Mouse (Mus musculus) layer of hippocampus, adult 8-10 months (tissue): Measurements from ENCODE around the gene Cavin1. TPM values are rescaled to one million over a fixed set of nuclear protein-coding genes. Genes with fewer than 3 reads are reported as not detected.
A peak's percentile ranks its signal among the peaks of the same experiment; 100 is the strongest.

Experiments used
- DNase-seq, 2 experiments: peaks; one replicate each; pipeline ENCODE4 v3.0.0; 2022; ENCODE audit warnings: low spot score in 2 of 2
- total RNA-seq, 4 experiments: library from RNA; stranded (reverse); gene quantifications; 2 replicates each; pipeline ENCODE4 v1.2.4; 2022

Cavin1 gene
- total RNA-seq, 4 experiments from 2014 or later: 15.4 to 22.1 (median 18.9) TPM

DNA sequence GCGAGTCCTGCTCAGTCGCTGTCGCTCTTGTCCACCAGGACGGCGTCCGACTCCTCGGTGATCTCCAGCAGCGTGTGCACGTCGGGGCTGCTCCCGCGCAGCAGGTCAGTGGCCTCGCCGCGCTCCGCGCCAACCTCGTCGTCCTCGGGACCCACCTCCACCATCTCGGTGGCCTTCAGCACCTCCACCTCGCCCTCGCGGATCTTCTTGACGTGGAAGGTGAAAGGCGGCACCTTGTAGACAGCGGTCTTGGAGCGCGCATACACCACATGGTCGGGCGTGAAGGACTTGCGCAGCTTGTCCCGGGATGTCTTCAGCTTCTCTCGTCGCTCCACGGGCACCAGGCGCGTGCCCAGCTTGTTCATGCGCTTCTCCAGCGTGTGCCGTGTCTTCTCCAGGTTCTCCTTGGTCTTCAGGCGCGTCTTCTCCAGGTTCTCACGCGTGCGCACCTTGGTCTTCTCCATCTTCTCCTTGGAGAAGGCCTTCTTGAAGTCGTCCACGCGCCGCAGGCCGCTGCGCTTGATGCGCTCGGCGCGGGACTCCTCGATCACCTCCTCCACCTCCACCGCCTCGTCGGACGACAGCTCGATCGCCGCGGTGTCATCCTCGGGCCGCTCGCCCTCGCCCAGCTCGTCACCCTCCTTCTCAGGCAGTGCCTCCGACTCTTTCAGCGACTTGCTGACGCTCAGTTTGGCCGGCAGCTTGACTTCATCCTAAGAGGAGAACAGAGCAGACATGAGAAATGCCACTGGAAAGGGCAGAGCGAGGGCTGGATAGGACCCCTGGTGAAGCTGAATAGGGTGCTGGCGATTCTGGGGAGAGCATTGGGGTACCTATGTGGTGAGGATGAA is 11.8 kb downstream of the Cavin1 start:
- DNase-seq: no peak

DNA sequence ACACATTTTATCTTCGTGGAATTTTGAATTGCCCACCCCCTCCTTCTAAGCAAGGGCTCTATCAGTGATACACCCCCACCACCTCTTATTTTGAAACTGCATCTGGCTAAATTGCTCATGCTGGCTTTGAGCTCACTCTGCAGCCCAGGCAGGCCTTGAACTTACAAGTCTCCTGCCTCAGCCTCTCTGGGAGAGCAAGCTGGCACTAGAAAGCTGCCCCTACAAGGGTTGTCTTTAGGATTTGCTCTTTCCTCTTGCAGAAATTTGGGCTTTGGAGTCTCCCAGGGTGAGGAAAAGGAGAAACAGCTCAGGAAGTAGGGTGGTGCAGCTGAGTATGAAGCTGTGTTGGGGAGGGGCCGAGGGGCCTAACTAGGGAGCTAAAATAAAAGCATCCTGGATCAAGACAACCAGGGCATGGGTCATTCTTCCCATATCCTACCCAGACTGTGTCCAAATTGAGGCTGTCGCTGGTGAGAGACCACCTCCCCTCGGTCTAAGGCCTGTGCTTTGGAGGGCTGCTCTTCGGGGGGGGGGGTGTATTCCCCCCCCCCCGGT is 12.7 kb downstream of the Cavin1 start:
- no peak for DNase-seq

DNA sequence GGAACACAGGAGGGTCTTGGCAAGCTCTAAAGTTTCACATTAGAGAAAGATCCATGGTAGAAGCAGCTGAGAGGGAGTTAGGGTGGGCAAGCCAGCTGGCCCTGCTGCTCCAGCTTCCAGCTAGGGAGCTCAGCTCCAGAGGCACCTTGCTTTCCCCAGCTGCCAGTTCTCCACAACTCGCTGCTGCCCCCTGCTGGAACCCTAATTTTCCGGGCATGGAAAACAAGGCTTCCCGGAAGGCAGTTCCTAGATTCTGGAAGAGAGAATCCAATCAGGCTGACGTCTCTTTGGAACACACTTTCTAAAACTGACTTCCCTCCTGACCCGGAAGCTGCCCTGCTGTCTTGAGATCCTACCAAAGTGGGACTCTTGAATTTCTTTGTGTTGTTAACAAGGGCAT is 13.4 kb downstream of the Cavin1 start:
- DNase-seq: peak; percentile 60 to 91

DNA sequence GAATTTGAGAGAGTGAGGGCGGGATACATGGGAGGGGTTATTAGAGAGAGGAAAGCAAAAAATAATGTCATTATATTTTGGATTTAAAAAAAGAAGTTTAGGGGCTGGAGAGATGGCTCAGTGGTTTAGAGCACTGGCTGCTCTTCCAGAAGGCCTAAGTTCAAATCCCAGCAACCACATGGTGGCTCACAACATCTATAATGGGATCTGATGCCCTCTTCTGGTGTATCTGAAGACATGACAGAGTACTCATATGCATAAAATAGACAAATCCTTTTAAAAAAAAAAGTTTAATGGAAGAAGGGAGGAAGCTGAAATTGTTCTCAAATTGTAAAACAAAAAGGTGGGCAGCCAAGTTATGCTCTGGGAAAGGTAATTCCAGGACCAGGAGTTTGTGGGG is 21.1 kb downstream of the Cavin1 start:
- no peak for DNase-seq

GRCm38 (mm10) chr11:100948317-100948716 is 22.4 kb downstream of the Cavin1 start:
- no peak for DNase-seq

GRCm38 (mm10) chr11:100947548-100947947 is 23.1 kb downstream of the Cavin1 start:
- no peak for DNase-seq

- DNase-seq: no peak
These were observed 23.8 kb downstream of the Cavin1 start for GRCm38 (mm10) chr11:100946862-100947261.

DNA sequence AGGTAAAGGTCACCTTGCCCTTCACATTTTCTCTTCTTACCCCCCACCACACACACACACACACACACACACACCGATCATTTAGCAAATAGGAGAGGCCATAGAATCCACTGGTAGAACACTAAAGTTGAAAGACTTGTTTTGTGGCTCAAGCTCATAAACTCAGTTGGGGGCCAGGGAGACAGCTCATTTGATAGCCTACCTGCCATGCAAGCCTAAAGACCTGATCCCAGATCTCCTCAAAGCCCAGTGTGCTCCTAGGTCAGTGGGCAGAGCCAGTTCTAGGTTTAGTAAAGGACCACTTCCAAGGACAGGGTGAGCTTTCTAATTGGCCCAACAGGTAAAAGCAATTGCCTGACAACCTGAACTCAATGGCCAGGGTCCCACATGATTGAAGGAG is 28.3 kb downstream of the Cavin1 start:
- DNase-seq: no peak

GRCm38 (mm10) chr11:100939512-100940151 is 31.1 kb downstream of the Cavin1 start, which contains the start of gene Stat3:
TSS of gene Stat3 (minus strand) at chr11:100939540.
- DNase-seq: peak; percentile 99 to 100

DNA sequence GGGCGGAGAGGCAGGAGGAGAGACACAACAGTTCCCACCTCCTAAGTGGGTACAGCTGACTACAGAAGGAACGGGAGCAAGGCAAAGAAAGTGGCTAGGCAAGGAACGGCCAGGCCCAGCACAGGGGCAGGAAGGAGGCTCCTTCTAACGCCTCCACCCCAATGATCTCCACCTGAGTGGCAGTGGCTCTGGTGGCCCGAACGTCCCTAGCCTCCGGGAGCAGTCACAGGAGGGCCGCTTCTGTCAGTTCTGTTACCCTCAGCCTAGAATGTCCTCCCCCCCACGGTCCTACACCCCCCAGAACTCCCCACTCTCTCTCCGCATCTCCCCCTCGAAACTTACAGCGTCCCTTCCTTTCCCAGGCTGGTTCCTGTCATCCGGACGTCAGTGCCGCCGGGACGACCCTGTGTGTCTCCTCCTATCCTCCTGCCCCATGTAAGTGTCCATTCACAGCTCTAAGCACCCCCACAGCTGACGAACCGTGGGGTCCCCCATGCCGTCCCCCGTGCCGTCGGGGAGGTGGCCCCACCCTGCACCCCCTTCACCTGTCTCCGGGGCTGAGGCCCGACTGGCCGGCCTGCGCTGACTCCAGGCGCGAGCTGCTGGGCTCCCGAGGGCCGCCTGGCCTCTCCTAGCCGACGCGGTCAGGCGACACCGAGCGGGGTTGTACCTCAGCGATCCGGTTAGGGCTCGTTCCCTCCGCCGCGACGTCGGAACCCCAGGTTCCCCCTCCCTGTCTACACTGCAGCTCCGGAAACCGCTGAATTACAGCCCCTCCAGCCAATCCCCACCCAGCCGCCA is 31.8 kb downstream of the Cavin1 start:
- no peak for DNase-seq

GRCm38 (mm10) chr11:100938112-100938511 is 32.6 kb downstream of the Cavin1 start:
- DNase-seq: peak in 1 of 2 experiments; percentile 21

GRCm38 (mm10) chr11:100937295-100937694 is 33.4 kb downstream of the Cavin1 start:
- no peak for DNase-seq

GRCm38 (mm10) chr11:100935373-100936355 is 35.0 kb downstream of the Cavin1 start:
- DNase-seq: no peak

DNA sequence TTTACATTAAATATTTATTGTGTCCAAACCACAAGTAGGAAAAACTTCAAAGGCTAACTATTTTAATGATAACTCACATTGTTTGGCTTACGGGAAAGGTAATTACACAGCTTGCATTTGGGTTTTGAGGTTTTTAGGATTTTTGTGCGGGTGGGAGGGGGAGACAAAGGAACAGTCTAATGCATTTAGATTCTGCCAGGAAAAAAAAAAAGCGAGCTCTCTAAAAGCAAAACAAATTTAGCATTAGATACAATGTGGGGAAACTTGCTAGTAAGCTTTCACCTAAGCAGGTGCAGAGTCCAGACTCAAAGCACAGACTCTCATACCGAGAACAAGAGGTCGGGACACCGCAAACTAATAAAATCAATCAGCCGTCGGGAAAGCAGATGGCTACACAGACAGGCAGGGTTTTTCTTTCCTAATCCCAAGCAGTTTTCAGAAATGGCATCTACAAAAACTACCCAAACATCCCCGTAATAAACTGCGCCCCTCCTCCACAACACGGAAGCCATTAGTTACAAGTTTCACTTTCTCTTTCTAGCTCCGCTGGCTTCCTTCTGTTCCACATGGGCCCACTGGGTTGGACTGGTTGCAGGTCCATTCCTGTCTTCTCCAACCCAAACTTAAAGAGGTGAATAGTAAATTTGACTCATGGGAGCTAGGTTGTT is 39.3 kb downstream of the Cavin1 start:
- DNase-seq: no peak

DNA sequence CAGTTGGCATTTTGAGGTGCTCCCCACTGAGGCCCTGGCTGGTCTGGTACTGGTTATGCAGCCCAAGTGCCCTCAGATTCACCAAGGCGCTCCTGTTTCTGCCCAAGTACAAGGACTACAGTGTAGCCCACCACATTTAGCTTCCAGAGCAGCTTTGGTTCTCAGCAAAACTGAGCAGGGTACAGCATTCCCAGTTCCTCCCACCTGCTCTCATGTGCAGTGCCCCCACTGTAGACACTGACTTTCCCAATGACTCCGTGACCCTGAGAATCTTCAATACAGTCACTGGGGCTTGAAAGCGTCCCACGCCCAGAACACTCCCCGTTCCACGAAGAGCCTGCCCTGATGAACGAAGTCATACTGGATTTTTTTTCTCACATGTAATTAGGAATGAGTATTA is 40.1 kb downstream of the Cavin1 start:
- no peak for DNase-seq

GRCm38 (mm10) chr11:100927386-100927785 is 43.3 kb downstream of the Cavin1 start:
- no peak for DNase-seq

GRCm38 (mm10) chr11:100924386-100924919 is 46.2 kb downstream of the Cavin1 start:
- DNase-seq: no peak

DNA sequence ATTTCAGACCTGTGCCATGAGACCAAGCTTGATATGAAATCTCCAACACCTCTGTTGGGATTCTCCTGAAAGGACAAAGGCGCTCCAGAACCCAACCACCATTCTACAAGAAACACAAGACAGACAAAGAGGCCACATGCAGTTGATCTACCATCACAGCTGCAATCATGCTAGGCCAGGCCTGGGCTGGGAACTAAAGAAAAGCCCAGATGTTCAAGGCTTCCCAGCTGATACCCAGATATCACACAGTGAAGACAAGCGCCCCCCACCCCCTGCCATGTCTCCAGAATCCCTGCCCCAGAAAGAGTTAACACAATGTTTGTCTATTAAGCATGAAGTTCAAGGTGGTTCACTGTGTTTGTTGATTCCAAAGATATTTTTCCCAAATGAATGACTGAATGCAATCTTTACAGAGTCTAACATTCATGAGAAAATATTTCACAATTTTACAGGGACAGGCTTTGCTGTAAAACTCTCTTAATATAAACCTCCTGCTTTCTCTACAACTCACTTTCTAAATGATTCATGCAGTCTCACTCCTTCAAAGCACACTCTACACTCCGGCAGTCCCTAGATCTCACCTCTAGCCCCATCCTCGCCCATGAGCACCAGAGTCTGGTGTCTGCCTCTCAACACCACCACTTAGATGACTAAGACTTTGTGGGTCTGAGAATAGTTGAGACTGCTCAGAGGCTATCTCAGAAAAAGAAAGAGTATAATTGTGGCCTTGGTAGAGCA is 49.6 kb downstream of the Cavin1 start:
- no peak for DNase-seq

DNA sequence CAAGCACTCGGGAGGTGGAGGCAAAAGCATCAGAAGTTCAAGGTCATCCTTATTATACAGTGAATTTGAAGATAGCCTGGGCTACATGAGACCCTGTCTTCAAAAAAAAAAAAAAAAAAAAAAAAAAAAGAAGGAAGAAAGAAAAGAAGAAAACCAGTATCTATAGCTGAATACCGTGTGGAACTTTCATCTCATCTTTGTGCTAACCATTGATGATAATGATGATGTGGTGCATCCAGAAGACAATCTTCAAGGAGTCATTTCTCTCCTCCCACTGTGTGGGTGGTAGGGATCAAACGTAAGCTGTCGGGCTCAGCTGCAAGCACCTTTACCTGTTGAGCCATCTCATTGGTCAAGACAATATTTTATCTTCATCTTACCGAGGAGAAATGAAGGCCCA is 52.7 kb downstream of the Cavin1 start:
- no peak for DNase-seq
